Mouse (Mus musculus) splenic B cell, adult 2 months (primary cell): ENCODE results near the gene Ccdc106.
A peak's percentile ranks its signal among the peaks of the same experiment; 100 is the strongest.

Experiments used
- DNase-seq: peaks from one replicate; pipeline ENCODE4 v3.0.0-alpha.2; 2011; ENCODE audit warnings: low read depth, low spot score
- H3K27me3 ChIP-seq: 2 replicates; pipeline ENCODE4 v1.6.1; 2012; ENCODE audit warnings: mild to moderate bottlenecking, low read length, moderate library complexity, mixed read lengths; ENCODE audit not compliant: control insufficient read depth, poor library complexity, insufficient read depth, severe bottlenecking
- H3K36me3 ChIP-seq: 2 replicates; pipeline ENCODE4 v1.6.1; 2012; ENCODE audit warnings: mild to moderate bottlenecking, low read length, moderate library complexity, mixed read lengths; ENCODE audit not compliant: control insufficient read depth, poor library complexity, insufficient read depth, severe bottlenecking

Ccdc106 gene

DNA sequence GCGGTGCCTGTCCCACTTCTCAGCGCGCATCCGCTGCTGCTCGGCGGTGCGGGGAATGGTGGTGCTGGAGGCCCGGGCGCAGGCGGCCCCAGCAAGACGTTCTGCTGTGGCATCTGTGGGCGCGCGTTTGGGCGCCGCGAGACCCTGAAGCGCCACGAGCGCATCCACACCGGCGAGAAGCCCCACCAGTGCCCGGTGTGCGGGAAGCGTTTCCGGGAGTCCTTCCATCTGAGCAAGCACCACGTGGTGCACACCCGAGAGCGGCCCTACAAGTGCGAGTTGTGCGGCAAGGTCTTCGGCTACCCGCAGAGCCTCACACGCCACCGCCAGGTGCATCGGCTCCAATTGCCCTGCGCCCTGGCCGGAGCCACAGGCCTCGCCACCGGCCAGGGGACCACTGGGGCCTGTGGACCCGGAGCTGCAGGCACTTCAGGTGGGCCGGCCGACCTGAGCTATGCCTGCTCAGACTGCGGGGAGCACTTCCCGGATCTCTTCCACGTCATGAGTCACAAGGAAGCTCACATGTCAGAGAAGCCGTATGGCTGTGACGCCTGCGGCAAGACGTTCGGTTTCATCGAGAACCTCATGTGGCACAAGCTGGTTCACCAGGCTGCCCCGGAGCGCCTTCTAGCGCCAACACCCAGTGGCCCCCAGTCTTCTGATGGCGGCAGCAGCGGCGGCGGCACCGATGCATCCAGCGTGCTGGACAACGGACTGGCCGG, 10.4 kb downstream of the Ccdc106 start:
- Histone ChIP-seq H3K27me3 (no peaks in the 10 kb centered on the region), H3K36me3 (peaks cover 32% of the 10 kb centered on the region)
- DNase-seq = no peak

DNA sequence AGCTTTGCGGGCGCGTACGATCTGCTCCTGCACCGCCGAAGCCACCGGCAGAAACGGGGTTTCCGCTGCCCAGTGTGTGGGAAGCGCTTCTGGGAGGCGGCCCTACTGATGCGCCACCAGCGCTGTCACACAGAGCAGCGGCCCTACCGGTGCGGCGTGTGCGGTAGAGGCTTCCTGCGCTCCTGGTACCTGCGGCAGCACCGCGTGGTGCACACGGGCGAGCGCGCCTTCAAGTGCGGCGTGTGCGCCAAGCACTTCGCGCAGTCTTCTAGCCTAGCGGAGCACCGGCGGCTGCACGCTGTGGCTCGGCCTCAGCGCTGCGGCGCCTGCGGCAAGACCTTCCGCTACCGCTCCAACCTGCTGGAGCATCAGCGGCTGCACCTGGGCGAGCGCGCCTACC, 11.1 kb downstream of the Ccdc106 start:
- no peak for DNase-seq
- Histone ChIP-seq H3K36me3 (peaks cover 32% of the 10 kb centered on the region), H3K27me3 (no peaks in the 10 kb centered on the region)

DNA sequence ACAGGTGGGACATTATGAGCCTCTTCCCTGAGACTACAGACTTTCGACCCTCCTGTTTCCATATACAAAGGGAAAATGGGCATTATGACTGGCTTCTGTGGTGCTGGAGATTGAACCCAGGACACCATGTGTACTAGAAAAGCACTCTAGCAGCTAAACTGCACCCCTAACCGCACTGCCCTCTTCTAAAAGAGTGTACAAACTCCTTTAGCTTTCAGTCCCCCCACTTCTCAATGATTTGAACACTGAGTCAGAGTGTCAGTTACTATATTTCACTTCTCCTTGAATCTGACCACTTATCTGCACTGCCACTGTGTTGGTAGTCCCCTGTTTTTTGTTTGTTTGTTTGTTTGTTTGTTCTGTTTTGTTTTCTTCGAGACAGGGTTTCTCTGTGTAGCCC, 13.5 kb downstream of the Ccdc106 start, which contains the start of gene 4632433K11Rik:
Gene 4632433K11Rik, plus strand, starts transcription at position 301 of the 400 bp plus-strand sequence.
- H3K27me3 ChIP-seq = no peaks in the 10 kb centered on the region
- no peak for DNase-seq
- H3K36me3 ChIP-seq = peaks cover 32% of the 10 kb centered on the region

DNA sequence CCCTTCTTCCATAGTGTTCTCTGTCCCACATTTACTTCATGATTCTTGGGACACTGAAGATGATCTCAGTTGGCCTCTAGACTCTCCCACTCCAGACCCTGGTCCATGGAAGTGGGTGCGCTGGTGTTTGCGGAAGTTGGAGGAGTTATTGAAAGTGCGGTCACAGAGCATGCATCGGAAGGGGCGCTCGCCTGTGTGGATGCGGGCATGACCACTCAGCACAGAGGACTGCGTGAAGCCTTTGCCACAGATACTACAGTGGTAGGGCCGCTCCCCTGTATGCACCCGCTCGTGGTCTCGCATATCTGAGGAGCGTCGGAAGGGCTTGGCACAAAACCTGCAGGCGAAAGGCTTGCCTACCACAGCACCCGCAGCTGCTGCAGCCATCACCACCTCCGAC, 15.3 kb downstream of the Ccdc106 start:
- no peaks in the 10 kb centered on the region for H3K27me3 ChIP-seq
- DNase-seq = no peak
- peaks cover 17% of the 10 kb centered on the region for H3K36me3 ChIP-seq

DNA sequence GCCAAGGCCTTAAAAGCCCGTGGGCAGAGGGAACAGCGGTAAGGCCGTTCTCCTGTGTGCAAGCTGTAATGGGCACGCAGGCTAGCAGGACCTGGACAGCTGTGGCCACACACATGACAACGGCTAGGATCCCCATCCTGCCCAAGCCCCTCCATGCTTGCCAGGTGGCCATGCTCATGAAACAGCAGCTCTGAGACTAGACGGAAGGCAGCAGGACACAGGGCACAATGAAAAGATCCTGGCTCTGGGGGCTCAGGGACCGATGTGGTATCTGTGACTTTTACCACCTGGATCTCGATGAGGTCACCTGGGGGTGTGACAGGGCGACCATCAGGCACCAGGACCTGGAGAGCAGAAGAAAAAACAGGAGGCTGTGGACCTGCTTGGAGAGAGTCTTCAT, 15.8 kb downstream of the Ccdc106 start:
- Histone ChIP-seq H3K36me3 (peaks cover 13% of the 10 kb centered on the region), H3K27me3 (no peaks in the 10 kb centered on the region)
- DNase-seq = no peak

DNA sequence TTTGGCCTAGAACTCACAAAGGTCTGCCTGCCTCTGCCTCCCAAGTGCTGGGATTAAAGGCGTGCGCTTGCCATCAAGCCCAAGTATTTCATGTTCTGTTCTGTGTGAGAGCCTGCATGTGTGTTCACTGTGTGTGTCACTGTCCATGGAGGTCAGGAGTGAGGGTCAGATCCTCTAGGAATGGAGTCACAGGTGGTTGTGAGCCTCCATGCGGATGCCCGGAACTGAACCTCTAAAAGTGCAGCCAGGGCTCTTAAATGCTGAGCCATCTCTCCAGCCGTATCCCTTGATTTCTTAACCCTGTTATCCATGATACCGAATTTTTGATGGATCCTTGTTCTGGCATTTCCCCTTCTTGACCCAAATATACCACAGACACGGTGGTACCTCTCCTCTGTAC, 16.7 kb downstream of the Ccdc106 start:
- Histone ChIP-seq H3K36me3 (peaks cover 4% of the 10 kb centered on the region), H3K27me3 (no peaks in the 10 kb centered on the region)
- no peak for DNase-seq

DNA sequence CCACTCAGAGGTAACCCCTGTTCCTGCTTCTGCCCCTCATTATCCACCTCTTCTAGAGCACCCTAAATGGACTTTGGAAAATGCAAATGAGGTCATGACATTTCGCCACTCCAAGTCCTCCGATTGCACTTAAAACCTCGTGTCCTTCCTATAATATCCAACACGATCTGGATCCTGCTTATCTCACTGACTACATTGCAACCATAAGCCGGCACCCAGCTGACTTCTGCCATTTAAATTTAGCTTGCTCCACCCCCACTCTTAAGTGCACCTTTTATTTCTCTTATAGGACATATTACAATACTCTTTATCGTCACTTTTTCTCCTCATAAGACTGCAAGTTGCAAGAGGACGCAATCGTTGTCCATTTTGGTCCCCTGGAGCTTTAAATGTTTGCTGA, 17.1 kb downstream of the Ccdc106 start:
- H3K36me3 ChIP-seq = peaks cover 2% of the 10 kb centered on the region
- no peaks in the 10 kb centered on the region for H3K27me3 ChIP-seq
- no peak for DNase-seq

DNA sequence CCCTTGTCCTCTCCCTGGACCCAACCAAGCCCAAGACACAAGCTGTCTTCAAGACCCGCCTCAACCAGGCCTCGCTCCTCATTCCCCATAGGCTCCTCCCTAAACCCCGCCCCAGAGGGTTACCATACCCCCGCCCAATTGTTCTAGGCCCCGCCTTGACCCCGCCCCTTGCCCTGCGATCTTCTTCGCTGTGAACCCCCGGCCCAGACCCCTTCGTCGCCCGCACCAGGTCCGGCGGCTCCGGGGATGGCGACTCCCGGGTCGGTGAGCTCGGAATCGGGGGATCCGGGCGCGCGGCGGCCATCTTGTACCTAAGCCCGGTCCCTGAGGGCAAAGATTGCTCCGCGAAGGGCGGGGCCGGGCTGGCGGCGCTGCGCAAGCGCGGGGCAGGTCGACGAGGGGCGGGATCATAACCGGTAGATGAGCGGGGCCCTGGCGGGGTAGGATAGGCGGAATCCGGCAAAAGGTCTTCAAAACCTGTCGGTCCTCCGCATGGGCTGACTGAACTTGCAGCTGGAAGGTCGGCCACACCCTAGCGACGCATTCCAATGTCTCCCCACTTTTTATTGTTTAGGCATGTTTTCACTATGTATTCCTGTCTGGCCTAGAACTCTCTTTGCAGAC, 17.9 kb downstream of the Ccdc106 start, which contains the start of gene Zfp784:
Gene Zfp784, minus strand, starts transcription at position 338 of the 624 bp plus-strand sequence.
- peak; percentile 94 for DNase-seq
- Histone ChIP-seq H3K36me3 (no peaks in the 10 kb centered on the region), H3K27me3 (no peaks in the 10 kb centered on the region)

DNA sequence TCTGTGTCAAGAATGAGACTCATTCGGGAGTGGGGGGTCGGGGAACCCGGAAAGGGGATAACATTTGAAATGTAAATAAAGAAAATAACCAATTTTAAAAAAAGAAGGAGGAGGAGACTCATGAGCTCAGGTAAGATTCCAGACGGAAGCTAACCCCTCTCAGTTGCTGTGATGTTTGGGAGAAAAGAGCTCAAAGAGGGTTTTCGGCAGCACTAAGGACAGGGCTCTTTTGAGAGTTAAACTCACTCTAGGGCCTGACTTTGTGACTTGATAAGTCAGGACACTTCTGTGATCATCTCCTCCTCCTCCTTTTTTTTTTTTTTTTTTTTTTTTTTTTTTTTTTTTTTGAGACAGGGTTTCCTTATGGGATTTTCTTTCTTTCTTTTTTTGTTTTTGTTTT, 18.6 kb downstream of the Ccdc106 start:
- DNase-seq = no peak
- H3K27me3 ChIP-seq = no peaks in the 10 kb centered on the region
- no peaks in the 10 kb centered on the region for H3K36me3 ChIP-seq

DNA sequence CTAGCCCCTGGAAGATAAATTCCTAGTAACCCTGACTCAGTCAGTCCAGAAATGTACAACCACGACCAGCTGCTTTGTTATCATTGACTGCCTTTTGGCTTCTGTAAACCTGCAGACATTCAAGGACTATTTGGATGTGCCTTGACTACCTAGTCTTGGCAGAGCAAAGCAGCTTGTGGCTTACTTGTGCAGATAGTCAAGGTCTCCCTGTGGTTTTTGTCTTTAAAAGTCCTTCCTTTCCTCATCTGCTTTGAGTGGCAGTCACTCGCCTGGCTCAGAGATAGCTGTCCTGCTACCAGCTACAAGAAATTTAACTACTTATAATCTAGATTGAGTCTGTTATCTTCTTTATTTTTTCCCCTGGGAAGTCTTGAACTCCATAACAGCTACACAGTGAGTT, 24.6 kb downstream of the Ccdc106 start:
- Histone ChIP-seq H3K36me3 (no peaks in the 10 kb centered on the region), H3K27me3 (no peaks in the 10 kb centered on the region)
- DNase-seq = no peak

DNA sequence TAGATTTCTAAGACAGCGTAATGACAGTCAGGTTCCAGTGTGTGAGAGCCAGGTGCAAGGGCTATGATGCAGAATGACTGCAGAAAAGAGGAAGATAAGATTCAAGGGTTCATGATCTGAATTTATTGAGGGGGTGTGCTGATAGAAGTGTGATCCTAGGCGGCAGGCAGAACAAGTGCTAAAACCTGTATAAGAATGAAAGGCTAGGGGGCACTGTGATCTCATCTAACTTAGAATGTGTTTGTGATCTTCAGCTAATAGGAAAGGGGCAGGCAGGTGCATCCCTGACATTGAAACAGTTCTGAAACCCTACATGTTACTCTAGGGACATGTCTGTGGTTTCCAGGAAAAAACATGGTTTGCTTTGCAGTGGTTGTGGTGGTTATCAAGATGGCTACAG, 25.8 kb downstream of the Ccdc106 start:
- Histone ChIP-seq H3K27me3 (no peaks in the 10 kb centered on the region), H3K36me3 (no peaks in the 10 kb centered on the region)
- DNase-seq = peak; percentile 60

DNA sequence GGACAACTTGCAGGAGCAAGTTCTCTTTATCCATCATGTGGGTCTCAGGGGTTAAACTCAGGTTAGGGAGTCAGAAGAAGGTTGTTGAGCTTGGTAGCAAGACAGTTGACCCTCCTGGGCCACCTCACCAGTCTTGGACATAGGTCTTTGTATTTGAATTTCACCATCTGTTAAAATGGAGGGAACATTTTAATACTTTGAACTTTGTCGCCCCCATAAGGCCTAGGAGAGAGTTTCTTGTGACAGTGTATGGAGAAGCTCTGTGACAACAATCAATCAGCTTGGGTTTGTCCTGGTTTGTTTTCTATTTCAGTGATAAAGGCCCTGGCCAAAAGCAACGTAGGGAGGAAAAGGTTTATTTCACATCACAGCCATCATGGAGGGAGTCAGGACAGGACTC, 27.0 kb downstream of the Ccdc106 start:
- Histone ChIP-seq H3K36me3 (no peaks in the 10 kb centered on the region), H3K27me3 (no peaks in the 10 kb centered on the region)
- DNase-seq = peak; percentile 79

DNA sequence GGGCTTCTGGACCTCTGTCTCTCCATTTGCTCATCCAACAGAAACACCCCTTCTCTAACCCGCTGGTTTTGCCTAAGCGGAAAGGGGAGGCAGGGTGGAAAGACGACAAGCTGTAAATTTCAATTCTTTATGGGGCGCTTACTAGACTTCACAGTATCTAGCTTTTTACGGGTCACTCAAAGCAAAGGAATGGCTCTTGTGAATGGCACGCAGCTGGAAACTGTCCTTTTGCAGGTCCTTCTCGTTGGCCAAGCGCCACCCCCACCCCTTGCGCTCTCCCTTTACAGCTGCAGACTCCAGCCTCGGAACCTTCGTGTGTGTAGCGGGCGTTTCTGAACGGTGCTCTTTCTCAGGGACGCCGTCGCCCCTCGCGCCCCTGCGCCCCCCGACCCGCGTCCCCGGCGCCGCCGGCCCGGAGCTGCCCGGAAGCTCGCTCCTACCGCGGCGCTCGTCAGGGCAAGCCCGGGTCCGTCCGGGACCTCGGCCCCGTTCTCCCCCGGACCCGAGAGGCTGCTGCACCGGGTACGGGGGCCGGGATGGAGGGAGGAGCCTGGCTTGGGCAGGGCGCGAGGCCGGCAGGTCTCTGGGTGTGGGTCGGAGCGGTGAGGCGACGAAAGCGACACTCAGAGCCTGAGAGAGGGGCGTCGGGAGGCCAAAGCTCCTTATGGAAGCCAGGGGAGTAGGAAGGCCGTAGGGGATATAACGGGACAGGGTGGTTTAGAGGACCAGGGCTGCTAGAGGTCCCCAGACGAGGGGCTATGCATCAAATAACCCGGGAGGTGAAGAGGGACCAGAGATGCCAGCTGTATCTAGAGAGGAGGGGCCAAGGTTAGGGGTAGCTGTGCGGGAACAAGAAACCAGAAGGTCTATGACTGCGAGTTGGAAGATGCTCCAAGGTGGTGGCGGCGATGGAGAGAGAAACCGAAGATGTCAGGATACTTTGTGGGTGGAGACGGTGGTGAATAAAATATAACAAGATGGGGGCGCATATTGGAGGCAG, 31.1 kb downstream of the Ccdc106 start, which contains the start of gene Zfp580:
Gene Zfp580, plus strand, starts transcription at position 346 of the 1,000 bp plus-strand sequence.
- DNase-seq = peak; percentile 54
- no peaks in the 10 kb centered on the region for H3K27me3 ChIP-seq
- H3K36me3 ChIP-seq = no peaks in the 10 kb centered on the region

DNA sequence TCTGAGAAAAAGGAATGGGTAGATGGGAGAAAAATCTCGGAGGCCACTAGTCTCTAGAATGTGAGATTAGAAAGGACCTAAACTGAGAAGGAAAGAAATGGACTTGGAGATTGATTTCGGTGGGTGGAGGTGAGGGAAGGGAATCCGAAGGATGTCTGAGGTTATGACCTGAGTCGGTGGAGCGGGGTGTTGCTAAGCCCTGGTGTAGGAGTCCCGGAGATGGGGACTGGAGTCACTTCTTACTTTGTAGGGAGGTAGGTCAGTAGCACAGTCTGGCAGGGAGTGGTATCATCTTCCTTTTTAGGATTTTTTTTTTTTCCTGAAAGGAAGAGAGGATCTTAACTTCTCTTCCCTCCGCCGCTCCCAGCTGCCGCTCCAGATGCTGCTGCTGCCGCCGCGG, 32.1 kb downstream of the Ccdc106 start:
- no peaks in the 10 kb centered on the region for H3K36me3 ChIP-seq
- no peaks in the 10 kb centered on the region for H3K27me3 ChIP-seq
- no peak for DNase-seq
